Mouse (Mus musculus) lung, postnatal 36 days (tissue): Measurements from ENCODE around the gene Arhgef17.

Experiments used
- DNase-seq: peaks from one replicate; pipeline ENCODE4 v3.0.0; 2022; ENCODE audit warnings: mixed read lengths

Arhgef17 gene

DNA sequence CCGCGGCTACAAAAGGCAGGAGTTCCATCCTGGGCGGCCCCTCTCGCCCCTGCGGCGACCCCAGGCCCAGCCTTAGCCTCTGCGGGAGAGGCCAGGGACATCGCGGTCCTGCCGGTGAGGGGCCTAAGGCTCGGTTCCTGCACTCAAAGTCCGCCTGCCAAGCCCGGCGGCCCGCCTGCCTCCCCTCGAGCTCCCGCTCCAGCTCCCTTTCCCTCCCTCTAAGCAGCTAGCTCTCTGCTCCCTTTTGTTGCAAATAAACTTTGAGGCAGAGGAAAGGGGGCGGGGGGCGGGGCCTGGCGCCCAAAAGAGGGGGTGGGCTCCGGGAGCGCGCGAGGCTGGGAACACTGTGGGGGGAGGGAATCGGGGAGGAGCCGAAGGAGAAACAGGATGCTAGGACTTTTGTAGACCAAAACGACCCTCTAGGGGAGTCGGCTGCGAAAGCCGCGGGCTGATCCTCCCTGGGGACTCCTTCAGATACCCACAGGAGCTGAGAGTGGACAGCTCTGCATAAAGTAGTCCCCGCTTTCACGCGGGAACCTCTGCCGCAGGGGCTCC is at the start of gene Arhgef17:
Gene Arhgef17 (minus strand): TSS at position 182 of the 555 bp plus-strand sequence.
- DNase-seq: peak; percentile 72

DNA sequence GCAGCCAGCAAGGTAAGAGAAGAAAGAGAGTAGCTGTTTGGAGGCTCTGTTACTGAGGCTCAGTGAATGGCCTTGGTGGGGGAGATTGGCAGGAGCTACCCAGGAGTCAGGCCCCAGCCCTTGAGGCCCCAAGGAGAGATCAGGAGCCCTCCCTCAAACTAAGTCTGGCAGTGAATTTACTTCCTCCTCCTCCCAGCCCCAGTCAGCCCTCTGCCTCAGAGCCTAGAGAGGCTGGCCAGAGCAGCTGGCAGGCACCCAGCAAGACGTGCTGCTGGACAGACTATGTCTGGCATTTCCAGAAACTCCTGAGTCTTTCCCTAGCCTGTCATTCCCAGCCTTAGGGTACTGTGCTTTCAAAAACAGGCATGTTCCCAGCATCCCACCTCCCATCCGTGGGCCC is 47.3 kb upstream of the Arhgef17 start:
- DNase-seq: peak; percentile 89

DNA sequence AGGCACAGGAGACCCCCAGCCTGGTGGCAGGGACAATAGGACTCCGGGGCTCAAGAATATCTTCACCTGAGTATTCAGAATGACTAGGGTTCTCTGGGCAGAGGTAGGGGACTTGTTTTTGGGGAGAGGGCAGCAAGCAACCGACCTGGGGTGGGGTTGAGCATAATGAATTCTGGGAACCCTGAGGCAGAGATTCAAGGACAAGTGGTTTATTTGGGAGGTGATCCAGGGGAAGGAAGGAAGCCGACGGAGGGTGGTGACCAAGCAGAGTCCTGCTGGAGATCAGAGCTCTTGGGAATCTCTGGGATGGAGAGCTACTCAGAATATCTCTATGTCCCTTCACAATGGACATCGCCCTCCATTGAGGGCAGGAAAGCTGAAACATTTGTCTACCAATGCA is 46.3 kb upstream of the Arhgef17 start:
- no peak for DNase-seq

DNA sequence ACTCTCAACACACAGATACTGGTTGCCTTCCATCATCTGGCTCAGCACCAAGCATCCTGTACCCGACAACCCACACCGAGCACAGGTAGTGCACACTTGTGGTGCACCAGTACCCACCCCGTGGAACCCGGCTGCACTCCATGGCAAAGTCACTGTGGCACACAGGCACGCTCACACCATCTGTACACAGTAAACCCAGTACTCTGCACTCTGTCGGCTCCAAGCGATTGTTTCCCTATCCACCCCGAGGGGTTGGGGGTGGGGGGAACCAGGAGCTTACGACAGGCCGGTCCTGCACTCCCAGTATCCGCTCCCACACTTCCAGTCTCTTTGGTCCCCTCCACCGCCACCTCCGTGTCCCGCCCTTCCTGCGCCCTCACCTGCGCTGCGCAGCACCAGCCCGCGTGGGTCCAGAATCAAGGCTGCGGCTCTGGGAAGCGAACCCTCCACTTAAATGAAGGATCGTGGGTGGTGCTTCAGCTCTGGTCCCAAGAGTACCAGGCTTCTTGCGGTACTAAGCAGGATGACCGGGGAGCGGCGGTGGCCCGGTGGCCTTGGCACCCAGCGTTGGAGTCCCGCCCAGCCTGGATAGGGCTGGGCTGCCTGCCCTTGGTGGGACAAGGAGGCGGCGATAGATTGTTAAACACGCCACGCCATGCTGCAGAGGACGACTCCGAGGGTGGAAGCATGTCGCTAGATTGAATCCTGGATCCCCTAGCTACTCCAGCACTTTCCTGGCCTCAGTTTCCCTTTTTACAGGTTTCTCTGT is 42.4 kb upstream of the Arhgef17 start, which contains the start of gene P2ry6:
Gene P2ry6 (minus strand): TSS at position 515 of the 769 bp plus-strand sequence.
- DNase-seq: peak; percentile 40

DNA sequence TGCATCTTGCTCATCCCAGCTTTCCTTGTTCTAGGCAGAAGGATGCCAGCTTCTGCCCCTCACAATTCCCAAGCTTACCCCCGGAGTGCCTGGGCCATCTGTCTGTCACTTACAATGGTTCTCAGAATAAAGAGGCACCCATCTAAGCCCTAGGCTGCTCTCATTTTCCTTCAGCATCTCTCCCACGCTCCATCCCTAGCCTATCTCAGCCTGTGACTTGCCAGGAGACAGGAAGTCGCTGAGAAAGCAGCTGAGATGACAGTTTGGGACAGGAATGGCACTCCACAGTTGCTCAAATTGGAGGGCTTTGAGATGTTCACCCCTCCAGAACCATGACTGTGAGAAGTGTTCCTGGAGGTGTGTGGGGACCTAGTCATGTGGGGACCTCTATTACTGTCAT is 41.0 kb upstream of the Arhgef17 start:
- no peak for DNase-seq

DNA sequence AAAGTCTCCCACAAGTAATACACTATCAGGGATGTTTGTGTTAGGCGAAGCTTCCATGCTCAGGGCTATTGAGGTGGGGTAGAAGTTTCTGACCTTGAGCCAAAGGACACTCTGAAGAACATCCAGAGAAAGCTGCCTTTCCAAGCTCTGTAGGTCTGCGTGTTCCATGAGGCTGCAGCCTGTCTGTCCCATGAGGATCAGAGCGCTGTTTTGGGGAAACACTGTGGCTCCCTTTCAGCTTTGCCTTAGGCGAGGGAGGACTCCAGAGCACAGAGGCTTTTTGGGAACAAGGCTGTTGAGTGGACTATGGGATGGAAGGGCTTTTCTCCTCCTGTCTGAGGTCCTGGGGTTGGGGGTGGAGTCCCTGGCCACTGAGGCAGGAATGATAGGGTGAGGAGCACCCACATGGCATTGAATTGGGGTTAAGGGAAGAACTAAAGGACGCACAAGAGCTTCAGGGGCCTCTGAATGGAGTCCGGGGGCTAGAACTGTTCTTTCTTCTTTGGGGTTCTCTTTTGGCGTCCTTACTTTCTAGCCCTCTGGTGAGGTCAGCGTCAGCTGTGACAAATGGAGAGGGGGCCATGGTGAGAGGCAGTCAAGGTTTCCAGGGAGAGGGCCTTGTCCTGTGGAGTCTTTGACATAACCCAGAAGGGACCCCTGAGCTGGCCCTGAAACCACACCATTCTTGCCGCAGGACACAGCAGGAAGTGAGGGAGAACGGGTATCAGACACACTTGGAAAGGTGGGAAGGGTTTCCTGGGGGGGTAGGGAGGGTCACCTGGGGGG is 37.2 kb upstream of the Arhgef17 start:
- no peak for DNase-seq

DNA sequence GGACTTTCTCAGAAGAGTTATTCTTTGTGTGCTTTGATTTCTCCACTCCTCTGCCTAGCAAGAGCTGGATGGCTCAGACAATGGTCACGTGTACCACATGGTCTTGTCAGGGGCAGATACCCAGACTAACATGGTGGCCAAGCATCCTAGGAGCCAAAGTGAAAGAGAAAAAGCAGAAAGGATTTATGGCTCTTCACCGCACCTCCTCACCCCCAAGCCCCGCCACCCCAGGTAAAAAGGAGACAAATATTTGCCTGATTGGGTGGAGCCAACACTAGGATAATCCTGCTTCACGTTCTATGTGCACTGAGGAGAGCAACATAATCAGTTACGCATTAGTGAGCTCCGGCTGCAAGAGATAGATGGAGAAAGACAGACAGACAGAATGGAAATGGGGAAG is 36.5 kb upstream of the Arhgef17 start:
- no peak for DNase-seq

DNA sequence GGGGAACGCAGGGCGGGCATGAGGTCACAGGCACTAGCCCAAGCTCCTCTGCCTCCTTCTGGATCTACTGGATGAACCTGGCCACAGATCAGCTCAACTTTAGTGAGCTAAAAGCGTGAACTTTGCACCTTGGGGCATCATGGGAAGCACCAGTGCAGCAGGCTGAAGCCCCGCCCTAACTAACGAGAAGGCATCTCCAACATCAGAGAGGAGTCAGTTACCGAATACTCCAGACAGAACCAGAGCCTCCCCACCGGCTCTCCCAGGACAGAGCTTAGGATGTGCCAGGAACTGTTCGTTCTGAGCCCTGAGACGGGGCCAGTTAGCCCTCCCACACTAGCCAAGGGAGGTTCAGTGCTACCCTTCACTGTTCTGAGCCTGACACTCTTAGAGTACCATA is 35.9 kb upstream of the Arhgef17 start:
- DNase-seq: no peak

DNA sequence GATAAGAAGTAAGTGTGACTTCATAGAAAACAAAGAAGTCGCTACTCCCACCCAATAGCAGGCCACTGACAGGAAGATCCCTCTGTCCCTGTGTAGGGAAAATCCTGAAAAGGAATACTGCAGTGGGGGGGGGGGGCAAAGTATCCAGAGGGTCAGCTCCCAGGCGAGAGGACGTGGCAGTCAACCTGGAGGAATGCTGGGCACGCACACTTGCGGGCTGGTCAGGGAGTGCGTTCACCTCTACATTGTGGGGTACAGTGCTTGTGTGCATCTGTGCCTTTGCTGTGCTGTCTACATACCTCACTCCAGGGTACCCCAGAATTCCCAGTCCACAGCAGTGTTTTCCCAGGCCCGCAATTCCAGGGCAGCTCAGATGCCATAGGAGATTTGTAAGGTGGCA is 34.1 kb upstream of the Arhgef17 start:
- DNase-seq: no peak

DNA sequence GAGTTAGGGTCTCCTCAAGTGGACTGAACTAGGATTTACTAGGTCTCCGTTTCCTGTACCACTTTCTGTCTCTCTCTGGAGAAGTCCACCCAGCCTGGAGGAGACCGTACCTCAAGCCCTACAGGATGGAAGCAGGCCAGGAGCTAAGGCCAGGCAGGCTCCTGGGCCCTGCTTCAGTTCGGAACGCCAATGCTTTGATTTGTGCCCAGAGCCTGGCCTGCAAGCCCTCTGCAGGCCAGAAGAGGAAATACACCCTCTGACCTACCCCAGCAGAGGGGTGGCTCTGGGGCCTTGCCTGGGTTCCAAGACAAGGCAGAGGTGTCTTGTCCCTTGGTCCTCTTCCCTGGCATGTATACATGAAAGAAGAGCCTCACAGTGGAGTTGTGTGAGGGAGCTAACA is 33.2 kb upstream of the Arhgef17 start:
- peak; percentile 35 for DNase-seq

DNA sequence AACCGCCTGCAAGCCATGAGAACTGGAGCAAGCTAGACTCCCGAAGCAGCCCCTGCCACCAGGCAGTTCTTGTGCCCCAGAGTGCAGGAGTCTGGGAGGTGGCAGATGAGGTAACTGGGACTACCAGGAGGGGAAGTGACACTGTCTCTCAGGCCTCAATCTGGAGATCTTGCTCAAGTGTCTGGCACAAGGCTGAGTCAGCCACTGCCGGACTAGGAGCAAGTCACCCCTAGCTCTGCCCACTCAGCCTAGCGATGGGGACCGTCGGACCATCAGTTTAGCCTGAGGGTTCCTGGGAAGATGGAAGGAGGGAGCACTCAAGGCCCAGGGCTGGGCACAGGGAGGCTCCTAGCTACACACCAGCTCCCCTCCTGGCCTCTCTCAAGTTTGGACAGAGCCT is 32.3 kb upstream of the Arhgef17 start:
- peak; percentile 59 for DNase-seq

DNA sequence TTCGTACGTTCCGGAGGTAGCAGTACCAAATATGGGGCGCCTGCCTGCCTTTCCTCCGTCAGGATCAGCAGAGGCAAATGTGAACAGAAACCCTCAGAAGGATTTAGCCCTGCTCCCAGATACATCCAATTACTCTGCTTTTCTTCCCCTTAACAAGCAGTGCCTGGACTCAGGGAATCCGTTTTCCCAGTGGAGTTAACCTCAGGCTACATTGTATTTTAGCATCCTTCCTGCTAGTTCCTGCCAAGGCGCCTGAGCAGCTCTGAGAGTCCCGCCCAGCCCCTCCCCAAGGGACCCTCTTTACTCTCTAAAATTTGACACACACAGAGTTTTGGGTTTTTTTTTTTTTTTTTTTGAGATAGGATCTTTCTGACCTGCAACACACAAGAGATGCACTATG is 31.5 kb upstream of the Arhgef17 start:
- no peak for DNase-seq

DNA sequence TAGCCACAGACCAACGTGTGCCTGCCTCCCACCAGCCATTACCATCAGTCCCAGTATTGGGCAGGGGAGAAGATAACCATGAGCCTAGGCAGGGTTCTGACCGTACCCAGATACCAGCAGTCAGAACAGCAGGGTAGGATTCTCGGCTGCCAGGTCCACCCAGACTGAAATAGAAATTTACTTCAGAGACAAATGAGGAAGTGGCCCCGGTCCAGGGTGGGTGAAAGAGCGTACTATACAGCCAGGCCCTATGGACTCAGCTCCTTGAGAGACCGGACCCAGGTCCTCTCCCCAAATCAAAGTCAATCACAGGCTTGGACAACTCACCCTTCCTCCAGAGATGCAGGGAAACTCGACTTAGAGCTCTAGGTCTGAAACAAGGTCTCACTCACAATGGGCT is 29.2 kb upstream of the Arhgef17 start:
- peak; percentile 49 for DNase-seq

DNA sequence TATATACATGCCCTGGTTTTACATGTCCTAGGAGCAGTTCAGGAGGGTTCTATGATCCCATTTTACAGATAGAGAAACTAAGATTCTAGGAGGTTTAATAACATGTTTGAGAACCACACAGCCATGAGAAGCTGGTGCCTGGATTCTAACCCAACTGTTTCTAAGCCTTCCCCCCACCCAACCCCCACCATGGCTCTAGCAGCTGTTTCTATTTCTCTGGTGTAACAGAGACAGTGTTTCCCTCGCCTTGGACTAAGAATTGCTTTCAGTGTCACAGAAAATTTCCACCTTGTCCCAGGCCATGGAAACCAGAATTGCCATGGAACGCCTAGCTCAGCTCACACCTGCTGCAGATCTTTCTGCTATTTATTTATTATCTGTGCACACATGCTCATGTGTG is 28.6 kb upstream of the Arhgef17 start:
- DNase-seq: no peak

DNA sequence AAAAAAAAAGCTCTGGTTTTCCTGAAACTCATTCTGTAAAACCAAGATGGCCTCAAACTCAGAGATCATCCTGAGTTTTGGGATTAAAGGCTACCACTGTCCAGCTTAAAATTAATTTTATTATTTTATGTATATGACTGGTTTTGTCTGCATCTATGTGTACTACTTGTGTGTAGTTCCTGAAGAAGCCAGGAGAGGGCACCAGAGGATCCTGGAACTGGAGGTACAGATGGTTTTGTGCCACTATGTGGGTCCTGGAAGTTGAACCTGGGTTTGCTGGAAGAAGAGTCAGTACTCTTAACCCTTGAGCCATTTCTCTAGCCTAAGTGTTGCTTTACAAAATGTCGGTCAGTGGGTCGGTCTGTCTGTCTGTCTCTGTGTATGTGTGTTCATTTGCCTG is 26.5 kb upstream of the Arhgef17 start:
- DNase-seq: peak; percentile 29

DNA sequence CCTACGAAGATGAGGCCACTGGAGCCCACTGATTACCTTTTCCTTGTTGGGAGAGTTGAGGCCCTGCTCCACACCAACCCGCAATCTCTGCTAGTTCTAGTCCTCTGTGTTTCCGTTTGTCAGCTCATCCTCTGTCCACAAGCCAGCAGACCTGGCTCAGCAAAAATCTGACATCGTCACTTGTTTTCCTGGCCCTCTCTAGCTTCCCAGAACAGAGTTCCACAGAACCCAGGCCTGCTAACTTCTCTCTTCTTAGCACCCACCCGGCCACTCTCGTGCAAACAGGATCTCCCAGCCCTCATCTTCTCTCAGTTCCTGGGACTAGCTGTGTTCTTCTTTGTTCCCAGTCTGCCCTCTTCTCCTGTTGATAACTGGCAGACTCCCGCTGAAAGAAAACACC is 20.8 kb upstream of the Arhgef17 start:
- DNase-seq: no peak

DNA sequence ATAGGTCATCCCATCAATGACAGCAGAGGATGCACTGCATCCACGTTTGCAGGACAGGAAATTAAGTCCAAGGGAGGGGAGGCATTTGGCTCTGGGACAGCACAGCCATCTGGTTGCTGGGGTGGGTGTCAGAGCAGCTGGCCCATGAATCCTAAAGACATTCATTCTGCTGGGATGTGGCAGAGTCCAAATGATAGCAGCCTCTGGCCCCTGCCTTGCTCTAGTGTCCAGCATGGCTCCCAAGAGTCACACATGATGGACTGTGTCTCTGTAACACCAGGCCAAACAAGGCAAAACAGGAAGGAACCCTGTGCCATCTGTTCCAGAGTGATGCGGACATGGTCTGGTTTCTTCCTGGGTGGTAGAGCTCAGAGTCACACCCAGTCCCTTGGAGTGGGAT is 20.0 kb upstream of the Arhgef17 start:
- peak; percentile 45 for DNase-seq

DNA sequence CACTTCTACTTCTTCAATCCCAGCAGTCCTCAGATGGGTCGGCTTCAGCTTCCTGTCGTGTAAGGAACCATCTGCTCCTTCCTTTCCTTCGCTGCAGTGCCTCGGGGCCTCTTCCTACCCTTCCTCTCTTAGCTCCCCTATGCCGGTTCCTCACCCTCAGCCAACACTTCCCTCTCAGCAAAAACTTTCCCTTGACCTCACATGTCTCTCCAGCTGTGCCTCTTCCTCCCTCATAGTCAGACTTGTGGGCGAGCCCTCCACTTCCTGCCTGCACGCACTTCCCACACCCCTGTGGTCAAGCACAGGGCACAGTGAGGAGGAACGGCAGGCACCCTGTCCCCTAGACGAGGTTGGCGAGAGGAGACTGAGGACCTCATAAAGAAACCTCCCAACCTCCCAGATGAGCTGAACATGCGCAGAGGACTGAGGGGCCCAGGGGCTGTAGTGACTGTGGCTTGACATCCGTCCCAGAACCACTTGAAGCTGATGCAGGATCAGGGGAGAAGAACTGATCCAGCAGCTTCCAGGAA is 18.6 kb upstream of the Arhgef17 start:
- peak; percentile 72 for DNase-seq

DNA sequence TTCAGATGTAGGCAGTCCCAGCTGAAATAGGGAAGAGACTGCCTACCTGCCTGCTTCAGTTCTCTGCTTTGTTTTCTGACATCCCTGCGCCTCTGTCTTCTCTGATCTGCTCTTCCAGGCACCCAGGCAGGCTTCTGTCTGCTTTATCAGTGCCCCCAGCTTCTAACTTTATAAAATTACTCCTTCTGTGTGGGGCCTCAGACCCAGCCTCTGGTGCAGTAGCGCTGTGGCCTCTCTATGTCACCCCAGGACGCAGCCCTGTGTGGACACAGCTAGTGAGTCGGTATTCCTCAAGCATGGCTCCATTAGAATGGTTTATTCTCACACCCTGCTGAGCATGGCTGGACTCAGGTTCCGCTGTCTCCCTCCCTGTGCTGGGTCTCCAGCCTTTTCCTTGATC is 18.1 kb upstream of the Arhgef17 start:
- DNase-seq: no peak

DNA sequence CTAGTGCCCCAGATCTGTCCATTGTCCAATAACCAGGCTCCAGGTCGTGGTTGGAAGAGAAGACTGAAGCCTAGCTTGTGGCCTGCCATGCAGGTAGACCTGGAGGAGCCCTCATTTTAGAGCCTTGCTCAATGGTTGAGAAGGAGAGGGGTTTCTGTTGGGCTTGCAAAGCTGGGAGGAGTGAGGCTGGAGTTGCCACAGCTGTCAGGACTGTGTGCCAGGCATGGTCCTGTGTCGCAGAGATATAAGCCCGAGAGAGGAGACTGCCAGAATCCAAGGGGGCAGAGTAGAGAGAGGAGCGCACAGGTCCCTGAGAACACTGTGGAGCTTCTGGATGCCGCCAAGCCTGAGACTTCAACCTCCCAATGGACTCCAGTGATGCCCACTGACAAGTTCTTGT is 12.8 kb upstream of the Arhgef17 start:
- DNase-seq: peak; percentile 40

DNA sequence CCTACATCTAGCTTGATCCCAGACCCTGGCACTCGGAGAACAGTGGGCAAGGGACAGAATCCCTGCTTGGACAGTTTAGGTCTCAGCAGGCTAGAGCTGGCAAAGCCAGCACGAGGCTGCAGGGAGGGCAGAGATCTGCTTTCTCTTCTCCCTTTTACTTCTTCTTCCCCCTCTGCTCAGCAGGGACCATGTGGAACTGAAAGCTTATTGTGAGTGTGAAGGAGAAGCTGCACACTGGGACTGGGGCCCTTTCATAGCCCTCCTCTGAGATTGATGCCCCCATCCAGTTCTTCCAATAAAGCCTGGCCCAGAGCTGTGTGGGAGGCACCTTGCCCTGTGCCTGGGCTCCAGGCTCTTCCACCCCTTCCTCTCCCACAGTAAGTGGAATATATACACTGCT is 12.4 kb upstream of the Arhgef17 start:
- DNase-seq: no peak

DNA sequence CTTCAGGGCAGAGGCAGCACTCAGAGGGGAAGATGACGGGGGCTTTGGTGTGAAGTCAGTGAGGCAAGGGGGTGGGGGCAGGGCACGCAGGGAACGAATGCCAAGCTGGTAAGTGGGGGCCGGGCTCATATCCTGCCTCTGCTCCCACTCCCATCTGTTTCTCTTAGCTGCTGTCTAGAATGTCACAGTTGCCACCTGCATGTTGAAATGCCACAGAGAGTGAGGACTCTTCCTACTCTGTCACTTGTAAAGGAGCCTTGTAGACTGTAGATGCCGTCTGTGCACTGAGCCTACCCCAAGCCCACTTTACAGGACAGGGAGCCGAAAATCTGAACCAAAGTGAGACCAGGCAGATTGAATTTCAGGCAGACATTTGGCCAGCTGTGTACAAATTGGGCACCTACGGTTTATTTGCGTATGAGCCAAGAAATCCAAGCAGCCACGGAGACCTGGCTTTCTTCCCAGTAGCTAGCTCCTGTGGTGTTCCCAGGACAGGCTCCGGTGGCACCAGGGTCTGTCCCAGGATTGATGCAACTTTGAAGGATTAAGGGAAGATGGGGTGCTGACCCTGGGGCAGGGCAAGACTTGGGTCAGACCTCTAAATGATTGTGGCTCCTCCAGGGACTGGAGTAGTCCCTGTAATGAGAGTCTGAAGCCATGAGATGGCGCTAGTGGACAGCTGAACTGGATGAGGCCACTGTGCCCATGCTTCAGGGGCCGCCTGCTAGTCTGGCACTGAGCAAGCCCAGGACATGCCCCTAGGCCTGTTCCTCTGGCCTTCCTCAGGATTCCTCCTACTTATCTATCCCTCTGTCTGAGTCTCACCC is 11.1 kb upstream of the Arhgef17 start:
- peak; percentile 71 for DNase-seq

DNA sequence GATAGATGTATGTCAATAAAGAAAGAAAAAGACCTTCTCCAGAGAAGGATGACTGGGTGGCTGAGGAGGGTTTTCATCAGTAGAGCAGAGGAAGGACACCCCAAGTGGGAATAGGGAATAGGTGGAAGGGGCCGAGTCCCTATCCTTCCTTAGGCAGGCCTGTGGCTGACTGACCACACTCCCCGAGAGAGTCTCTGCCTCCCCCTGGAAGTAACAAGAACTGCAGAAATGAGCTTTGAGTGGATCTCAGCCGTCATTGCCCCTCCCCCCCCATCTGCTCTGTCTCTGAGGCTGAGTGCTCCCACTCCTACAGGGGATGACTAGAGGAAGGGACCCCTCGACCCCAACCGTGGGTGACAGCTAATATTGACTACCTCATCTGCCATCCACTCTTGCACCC is 9.3 kb upstream of the Arhgef17 start:
- no peak for DNase-seq
